Mouse (Mus musculus): ENCODE data around the gene Sf3b4.

Sf3b4 gene

GRCm38 (mm10) chr3:96220765-96221639, 48.9 kb downstream of the Sf3b4 start, which contains the start of the genes Hist2h2ac and Hist2h2be:
Hist2h2ac (minus strand) TSS chr3:96220880.
Hist2h2be (plus strand) TSS chr3:96221119.
- peak; percentile 93 for DNase-seq

- no peak for DNase-seq
These were observed 49.5 kb downstream of the Sf3b4 start for GRCm38 (mm10) chr3:96221640-96222038.

- no peak for DNase-seq
These were observed 50.6 kb downstream of the Sf3b4 start for GRCm38 (mm10) chr3:96222774-96223173.

- no peak for DNase-seq
These were observed 53.3 kb downstream of the Sf3b4 start for GRCm38 (mm10) chr3:96225421-96225820.
